Mouse (Mus musculus): ENCODE data around the gene Ltbp4. TPM values are rescaled to one million over a fixed set of nuclear protein-coding genes. Genes with fewer than 3 reads are reported as not detected.

Ltbp4 gene
- total RNA-seq, 2 experiments from 2014 or later = 55.8 to 66.9 TPM

- no peak for DNase-seq (ENCODE audit: low spot score)
These were observed 18.8 kb upstream of the Ltbp4 start for GRCm38 (mm10) chr7:27356248-27356647.

DNA sequence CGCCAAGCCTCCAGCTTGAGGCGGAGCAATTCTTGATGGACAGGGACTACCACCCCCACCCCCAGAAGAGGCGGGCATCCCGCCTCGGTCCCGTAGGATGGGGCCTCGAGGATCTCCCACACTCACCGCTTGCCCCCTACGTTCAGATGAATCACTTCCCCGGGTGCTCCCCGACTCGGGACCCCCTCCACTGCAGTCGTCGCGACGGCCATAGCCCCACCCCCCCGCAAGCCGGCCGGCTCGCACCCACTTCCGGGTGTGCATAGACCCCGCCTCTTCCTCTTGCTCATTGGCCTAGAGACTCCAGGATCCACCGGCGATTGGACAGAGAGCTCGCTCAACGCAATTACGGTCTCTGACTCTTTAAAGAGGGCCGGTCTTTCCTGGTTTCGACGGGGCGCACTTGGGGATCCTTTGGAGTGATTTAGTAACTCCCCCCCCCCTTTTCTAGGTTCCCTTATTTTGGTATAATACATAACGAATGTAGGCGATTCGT, 18.3 kb upstream of the Ltbp4 start, which contains the start of gene Shkbp1:
Gene Shkbp1, minus strand, starts transcription at position 275 of the 496 bp plus-strand sequence.
- peak; percentile 88 for DNase-seq (ENCODE audit: low spot score)

- DNase-seq (ENCODE audit: low spot score) = no peak
These were observed 17.8 kb upstream of the Ltbp4 start for GRCm38 (mm10) chr7:27355261-27355660.

DNA sequence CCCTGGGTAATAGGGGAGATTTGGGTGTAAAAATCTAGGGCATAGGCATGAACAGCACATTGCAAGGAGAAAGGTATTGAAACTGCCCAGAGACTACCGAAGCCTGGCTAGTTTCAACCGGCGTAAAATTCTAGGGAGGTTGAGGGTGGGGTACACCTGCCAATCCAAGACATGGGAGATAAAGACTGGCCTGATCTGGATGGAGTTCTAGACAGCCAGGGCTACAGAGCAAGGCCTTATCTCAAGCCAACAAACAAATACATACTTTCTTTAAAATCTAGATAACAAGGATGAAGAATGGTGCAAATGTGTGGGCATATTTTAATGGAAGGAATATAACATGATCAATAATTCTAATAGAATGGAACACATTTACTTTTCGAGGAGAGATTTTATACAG, 17.3 kb upstream of the Ltbp4 start:
- DNase-seq (ENCODE audit: low spot score) = no peak

DNA sequence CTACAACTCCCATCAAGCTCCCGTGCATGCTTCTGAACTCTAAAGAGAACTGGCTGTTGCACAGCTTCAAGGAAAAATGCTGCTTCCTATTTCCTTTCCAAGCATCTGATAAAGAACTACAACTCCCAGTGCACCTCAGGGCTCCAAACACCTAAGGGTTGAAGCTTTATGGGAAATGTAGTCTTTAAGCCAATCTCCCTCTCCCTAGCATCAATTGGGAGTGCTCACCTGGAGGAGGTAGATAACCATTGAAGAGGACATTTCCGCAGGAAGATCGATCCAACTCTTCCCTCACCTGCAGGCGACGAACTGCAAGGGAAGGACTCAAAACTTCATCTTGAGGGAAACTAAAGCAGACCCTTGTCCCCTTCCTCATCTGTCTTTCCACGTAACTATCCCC, 16.7 kb upstream of the Ltbp4 start:
- DNase-seq (ENCODE audit: low spot score) = peak; percentile 60

DNA sequence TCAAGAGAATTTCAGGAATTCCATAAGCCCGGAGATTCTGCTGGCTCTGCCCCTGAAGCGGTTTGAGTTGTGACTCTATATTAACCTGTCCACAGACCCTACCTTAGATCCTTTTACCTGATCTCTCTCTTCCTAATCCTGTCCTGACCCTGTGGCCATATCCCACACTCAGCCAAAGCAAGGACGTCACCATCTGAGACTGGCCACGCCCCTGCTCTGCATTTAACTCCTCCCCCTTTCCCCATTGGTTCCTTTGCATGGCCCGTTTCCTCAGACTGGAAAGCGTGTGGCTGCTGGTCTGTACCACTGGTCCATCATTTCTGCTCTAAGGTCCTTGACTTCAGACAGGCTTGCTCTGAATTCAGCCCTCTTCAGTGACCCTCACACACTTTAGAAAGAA, 8.0 kb upstream of the Ltbp4 start:
- DNase-seq (ENCODE audit: low spot score) = no peak

GRCm38 (mm10) chr7:27342595-27342994, 5.1 kb upstream of the Ltbp4 start:
- no peak for DNase-seq (ENCODE audit: low spot score)

- DNase-seq (ENCODE audit: low spot score) = no peak
These were observed 2.0 kb upstream of the Ltbp4 start for GRCm38 (mm10) chr7:27339519-27339918.

- DNase-seq (ENCODE audit: low spot score) = no peak
These were observed 1.6 kb upstream of the Ltbp4 start for GRCm38 (mm10) chr7:27339114-27339513.

- peak; percentile 94 for DNase-seq (ENCODE audit: low spot score)
These were observed 1.3 kb downstream of the Ltbp4 start for GRCm38 (mm10) chr7:27335928-27336823.

DNA sequence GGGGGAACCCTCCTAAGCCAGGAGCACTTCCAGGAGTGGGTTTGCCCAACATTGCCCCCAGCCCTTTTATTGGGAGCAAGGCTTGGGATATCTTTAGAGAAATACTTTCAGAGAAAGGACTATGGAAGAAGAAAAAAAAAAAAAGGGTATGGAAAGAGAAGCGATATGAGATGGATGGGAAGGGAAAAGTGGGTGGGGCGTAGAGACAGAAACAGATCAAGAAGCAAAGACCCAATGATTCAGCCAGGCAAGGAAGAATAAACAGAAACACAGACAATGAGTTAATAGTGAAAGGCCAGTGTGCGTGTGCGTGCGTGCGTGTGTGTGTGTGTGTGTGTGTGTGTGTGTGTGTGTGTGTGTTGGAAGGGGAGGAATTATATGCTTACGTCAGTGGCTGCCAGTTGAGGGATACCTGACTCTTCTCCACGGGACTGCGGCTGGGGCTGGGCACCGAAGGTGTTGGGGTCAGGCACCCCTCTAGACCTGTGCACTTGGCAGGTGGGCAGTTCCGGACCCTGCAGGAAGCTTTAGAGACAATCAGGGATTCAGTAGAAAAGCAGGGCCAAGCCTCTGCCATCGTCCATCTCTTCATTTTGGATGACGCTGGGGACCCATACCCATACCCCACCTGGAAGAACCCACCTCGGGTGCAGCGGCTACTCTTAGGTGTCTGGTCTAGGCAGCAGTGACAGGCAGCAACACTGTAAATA, 2.3 kb downstream of the Ltbp4 start:
- DNase-seq (ENCODE audit: low spot score) = no peak

DNA sequence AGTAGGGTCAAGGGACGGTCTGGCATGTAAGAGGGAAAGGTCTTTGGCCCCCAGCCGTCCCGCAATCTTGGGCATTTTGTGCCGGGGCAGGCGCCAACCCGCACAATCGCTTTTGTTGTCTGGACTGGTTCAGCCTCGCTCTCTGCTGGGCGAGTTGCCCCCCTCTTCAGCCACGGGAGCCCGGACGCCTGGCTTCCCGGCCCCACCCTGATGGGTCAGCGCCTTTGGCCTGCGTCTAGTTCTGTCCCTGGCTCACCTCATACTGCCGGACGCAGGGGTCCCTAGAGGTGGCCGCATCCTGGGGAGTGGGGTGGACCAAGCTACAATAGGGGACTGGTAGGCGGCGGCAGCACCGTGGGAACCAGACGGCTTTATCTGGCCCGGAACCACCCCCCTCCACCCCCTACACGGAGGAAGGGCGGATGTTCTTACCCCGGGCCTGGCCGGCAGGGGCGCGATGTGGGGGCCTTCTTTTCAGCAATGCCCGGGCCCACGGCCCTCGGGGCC, 3.0 kb downstream of the Ltbp4 start:
- DNase-seq (ENCODE audit: low spot score) = peak; percentile 63

DNA sequence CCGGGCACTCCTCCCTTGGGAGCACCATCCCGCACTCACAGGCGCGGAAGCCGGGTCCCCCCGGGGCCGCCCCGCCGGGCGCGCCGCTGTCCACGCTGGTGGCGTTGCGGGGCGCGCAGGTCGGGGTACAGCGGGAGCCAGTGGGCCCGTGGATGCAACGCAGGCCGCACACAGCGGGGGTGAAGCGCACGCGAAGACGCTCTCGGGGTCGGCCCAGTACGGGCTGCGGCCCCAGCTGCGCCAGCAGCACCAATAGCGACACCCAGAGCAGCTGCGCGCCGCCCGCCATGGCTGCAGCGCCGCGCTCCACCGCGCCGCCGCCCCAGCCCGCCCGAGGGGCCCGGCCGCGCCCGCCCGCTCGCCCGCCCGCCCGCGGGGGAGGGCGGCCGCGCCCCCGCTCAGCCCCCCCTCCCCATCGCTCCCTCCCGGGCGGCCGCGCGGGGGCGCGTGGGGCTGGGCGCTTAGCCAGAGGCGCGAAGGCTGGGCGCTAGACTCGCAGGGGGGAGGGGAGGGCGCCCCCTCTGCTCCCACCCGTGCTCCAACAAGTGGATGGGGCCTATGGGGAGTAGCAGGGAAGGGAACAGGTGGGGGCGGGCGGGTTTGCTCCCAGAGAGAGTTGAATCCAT, 4.1 kb downstream of the Ltbp4 start:
- no peak for DNase-seq (ENCODE audit: low spot score)

GRCm38 (mm10) chr7:27332353-27333199, 4.9 kb downstream of the Ltbp4 start:
- DNase-seq (ENCODE audit: low spot score) = peak; percentile 91

GRCm38 (mm10) chr7:27331854-27332253, 5.6 kb downstream of the Ltbp4 start:
- no peak for DNase-seq (ENCODE audit: low spot score)

DNA sequence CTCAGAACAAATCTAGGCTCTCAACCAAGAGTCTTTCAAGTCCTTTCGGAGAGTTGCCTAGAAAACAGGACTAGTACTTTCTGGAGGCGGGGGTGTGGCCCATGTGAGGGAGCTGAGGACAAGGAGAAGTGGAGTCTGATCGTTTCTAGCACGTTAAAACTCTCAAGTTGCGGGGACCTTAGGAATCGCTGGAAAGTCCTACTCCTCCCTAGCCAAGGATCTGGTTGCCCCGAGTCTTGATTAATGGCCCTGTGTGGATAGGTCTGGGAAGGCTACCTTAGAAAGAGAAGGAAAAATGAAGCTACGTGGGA, 6.0 kb downstream of the Ltbp4 start:
- peak; percentile 56 for DNase-seq (ENCODE audit: low spot score)

GRCm38 (mm10) chr7:27330709-27331540, 6.6 kb downstream of the Ltbp4 start:
- DNase-seq (ENCODE audit: low spot score) = peak; percentile 94

- DNase-seq (ENCODE audit: low spot score) = no peak
These were observed 7.5 kb downstream of the Ltbp4 start for GRCm38 (mm10) chr7:27329981-27330380.

GRCm38 (mm10) chr7:27329326-27329947, 8.1 kb downstream of the Ltbp4 start:
- DNase-seq (ENCODE audit: low spot score) = peak; percentile 88

- peak; percentile 70 for DNase-seq (ENCODE audit: low spot score)
These were observed 8.8 kb downstream of the Ltbp4 start for GRCm38 (mm10) chr7:27328648-27329047.
